Mouse (Mus musculus) right cerebral cortex, adult 2 months (tissue): Measurements from ENCODE around the gene Scd4.
"Not testable (repeated sequence)": the region's sequence is repeated elsewhere in the genome, so short reads cannot be mapped to it uniquely, and the experiment has no call there.

Experiments used
- DNase-seq, 2 experiments: peaks; one replicate each; pipeline ENCODE4 v3.0.0; 2021 to 2022; ENCODE audit warnings: low spot score in 2 of 2

The Scd4 gene

GRCm38 (mm10) chr19:44316752-44317315, 16.1 kb upstream of the Scd4 start:
- no peak for DNase-seq

DNA sequence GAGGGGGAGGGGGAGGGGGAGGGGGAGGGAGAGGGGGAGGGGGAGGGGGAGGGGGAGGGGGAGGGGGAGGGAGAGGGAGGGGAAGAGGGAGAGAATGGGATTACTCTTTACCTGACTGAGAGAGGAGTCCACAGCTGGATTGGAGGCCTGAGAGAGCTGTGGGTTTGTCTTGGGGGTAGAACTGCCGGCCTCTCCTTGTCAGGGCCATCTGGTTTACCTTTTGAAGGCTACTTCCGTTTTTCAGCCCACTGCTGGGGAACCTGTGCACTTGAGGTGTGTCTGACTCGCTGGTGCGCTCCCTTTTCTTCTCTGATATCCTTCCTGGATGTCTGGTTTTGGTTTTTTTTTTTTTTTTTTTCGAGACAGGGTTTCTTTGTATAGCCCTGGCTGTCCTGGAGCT, 15.5 kb upstream of the Scd4 start:
- no peak for DNase-seq

GRCm38 (mm10) chr19:44318545-44318944, 14.3 kb upstream of the Scd4 start:
- no peak for DNase-seq

- DNase-seq: no peak
Observed at GRCm38 (mm10) chr19:44320316-44320715, 12.6 kb upstream of the Scd4 start.

- DNase-seq: no peak
Observed at GRCm38 (mm10) chr19:44321201-44321600, 11.7 kb upstream of the Scd4 start.

DNA sequence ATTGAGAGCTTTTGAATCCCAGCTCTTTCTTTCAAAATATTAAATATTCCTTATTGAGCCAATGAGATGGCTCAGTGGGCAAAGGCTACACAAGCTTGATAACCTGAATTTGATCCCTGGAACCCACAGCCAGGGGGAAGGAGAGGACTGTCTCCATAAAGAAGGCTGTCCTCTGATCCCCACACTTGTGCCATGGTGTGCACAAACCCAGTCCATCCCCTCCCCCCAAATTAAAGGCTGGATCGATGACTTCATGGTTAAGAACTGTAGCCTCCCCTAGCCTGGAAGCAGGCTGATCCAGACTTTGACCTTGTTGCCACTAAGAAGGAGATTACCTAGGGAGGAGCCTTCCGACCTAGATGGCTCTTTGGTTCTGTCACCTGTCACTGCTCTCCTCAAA, 11.3 kb upstream of the Scd4 start:
- DNase-seq: no peak

- DNase-seq: no peak
Observed at GRCm38 (mm10) chr19:44329566-44329965, 3.3 kb upstream of the Scd4 start.

DNA sequence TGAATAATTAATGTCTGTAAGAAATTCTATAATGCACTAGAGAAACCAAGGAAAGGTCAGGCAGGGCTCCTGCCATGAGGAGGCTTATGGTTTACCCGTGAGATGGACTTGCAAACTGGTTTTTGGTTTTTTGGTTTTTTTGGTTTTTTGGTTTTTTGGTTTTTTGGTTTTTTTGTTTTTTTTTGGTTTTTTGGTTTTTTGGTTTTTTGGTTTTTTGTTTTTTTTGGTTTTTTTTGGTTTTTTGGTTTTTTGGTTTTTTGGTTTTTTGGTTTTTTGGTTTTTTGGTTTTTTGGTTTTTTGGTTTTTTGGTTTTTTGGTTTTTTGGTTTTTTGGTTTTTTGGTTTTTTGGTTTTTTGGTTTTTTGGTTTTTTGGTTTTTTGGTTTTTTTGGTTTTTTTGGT, 1.8 kb upstream of the Scd4 start:
- not testable (repeated sequence) for DNase-seq

DNA sequence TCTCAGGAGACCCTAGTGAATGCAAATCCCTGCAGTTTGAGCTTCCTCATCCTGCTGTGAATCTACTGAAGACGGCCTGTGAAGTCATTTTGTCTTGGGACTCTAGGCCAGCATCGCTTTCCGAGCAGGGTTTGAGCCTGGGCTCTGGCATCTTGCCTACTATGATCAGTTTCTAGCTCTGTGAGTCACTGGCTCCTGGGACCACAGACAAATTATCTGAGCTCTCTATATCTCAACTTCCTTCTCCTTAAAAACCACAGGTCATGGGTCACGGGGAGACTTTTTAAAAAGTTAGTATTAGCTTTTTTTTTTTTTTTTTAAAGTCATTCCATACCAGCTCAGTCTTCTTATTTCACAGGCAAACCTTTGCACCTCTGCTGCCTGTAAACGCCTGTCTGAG, 981 bp upstream of the Scd4 start:
- peak in 1 of 2 experiments; percentile 26 for DNase-seq

DNA sequence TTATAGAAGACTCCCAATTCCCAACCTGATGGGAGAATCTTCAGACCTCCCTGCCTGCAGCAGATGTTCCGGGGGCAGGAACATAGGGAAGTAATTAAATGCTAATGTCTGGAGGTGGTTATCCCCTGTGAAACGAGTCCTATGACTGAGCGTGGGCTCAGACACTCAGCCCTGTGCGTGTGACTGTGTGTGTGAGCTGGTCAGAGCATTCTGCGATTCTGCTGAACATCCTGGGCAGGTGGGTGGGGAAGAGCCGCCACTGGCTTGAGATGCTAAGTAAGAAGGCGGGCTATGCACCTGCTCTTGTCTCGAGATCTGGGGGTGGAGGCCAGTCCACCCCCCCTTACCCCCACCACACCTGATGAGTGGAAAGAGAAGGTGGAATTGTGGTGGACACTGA, 566 bp upstream of the Scd4 start:
- DNase-seq: peak; percentile 79 to 83

- no peak for DNase-seq
Observed at GRCm38 (mm10) chr19:44333991-44334390, 1.1 kb downstream of the Scd4 start.

DNA sequence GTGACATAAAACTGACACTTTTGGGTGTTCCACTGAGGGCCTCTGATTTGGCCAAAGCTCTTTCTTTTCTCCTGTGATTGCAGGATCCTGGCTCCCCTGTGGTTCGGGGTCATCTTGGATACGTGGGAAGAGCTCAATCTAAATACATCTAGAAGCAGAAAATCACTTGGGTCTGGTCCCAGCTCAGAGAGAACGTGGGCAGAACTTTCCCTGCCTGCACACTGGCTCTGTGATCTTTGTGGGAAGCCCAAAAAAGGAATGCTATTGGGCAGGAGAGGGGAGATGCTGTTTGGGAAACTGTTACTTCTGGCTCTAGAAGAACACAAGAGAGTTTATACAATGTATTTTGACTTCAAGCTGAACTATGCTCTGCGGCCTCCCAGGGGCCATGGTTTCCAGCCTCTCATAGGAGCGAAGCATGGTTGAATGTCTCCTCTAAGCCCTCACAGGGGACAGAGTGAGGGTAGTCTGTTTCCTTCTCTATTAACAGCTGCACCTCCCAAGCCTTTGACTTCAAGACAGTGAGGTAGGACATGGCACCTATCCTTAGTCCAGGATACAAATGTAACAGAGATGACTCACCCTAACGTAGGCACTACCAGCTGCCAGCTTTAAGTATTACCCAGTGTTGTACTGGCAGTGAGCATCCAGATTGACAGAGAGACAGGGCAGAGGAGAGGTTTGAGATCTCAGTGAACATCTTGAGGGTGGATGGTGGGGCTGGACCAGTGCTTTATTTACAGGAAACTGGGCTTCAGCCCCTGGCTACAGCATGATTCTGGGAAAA, 3.2 kb downstream of the Scd4 start:
- DNase-seq: peak; percentile 53 to 63

- DNase-seq: no peak
Observed at GRCm38 (mm10) chr19:44349689-44350088, 16.8 kb downstream of the Scd4 start.

GRCm38 (mm10) chr19:44351756-44352155, 18.9 kb downstream of the Scd4 start:
- DNase-seq: no peak

DNA sequence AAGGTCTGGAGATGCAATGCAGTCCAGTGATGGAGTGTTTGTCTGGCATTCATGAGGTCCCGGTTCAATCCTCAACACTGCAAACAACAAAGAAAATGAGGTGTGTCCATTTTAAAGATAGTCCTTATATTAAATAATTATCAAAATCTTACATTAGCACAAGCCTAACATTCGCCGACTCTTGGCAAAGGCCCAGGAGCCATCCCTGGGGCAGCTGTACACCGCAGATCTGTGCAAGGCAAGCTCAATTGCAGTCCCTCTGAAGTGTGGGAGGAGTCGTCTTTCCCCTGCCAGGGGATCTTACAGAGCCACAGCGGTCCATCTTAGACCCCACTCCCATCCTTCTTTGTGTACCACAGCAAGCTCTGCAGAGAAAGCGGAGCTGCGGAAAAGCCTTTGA, 25.8 kb downstream of the Scd4 start:
- no peak for DNase-seq

GRCm38 (mm10) chr19:44363529-44363928, 30.6 kb downstream of the Scd4 start:
- DNase-seq: peak; percentile 70 to 75

GRCm38 (mm10) chr19:44364029-44364428, 31.1 kb downstream of the Scd4 start:
- peak; percentile 17 to 34 for DNase-seq

GRCm38 (mm10) chr19:44365733-44366132, 32.8 kb downstream of the Scd4 start:
- DNase-seq: no peak

DNA sequence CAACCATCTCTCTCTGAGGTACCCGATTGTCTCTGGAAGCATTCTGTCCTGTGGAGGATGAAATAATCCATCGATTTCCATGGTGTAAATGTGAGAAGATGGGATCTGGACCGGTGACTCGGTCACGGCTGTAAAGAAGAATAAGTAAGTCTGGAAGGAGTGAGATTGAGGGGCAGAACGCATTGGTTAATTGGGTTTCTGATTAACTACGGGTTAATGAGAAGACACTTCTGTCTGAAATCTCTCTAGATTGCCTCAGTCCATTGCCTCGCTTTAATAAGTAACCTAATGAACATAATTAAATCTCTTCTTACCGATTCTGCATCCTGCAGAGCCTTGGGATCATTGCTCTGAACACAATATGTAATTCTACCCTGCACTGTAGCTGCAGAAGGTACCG, 34.2 kb downstream of the Scd4 start:
- DNase-seq: not testable (repeated sequence)

DNA sequence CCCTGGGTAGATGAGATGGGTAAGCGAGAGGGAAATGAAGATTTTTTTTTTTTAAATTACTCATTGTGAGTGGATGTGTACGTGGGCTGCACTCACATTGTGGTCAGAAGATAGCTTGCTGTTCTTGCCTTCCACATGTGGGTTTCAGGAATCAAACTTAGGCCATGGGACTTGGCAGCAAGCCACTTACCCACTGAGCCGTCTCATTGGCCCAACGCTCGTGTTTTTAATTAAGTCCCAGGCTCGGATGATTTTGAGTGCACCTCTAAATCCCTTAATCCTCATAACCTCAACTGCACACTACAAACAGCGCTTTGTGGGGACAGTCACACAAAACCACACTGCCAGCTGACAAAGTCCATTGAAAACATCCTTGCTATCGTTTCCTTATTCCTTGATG, 36.5 kb downstream of the Scd4 start:
- DNase-seq: no peak

GRCm38 (mm10) chr19:44370231-44370630, 37.3 kb downstream of the Scd4 start:
- DNase-seq: no peak

DNA sequence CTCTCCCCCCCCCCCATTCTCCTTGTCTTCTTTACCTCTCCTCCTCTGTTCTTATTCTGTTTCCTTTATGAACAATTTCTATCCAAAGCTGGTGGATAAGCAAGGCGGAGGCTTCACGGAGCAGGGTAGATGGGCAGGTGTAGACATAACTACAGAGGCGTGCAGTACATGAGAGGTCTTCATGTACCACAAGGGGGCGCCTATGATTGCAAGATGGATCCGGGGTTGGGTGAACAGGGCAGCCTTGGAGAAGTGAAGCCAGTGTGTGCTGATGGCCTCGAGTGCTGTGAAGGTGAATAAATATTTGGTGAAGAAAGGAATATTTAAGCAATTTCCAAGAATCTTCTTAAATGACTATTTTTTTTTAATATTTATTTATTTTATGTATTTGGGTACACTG, 40.1 kb downstream of the Scd4 start:
- DNase-seq: peak; percentile 71 to 82

DNA sequence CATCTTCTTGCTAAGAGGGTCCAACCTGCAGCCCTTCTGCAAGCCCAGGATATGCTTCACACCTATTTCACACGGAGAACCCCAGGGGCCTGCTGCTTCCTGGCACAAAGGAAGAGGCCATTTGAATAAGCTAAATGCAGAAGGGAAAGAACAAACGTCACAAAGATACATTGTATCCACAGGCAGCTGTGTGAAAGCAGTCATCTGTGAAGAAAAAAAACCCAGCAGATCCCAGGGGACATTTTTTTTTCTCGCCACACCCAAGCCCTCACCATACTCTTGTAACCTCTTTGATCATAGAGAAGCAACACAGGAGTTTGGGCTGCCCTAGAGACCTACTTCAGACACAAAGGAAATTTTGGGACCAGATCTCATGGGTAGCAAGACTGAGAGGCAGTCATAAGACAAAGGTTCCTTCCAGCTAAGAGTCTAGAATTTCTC, 43.6 kb downstream of the Scd4 start:
- DNase-seq: no peak
